Mouse (Mus musculus) heart, embryonic 12.5 days (tissue): ENCODE results near the gene Gfra4. TPM values are rescaled to one million over a fixed set of nuclear protein-coding genes. Genes with fewer than 3 reads are reported as not detected.
A peak's percentile ranks its signal among the peaks of the same experiment; 100 is the strongest.

ENCODE experiments used
- ATAC-seq: fragments of 200-750 bp; cut with Nextera tagmentation; 2 replicates; pipeline ENCODE4 v1.8.0; 2017; ENCODE audit warnings: moderate TSS enrichment, moderate library complexity; ENCODE audit not compliant: insufficient number of reproducible peaks, low FRiP score
- H3K27ac ChIP-seq: fragments of 300-500 bp; sonication (generic); 2 replicates; pipeline ENCODE4 v1.5.1; 2016; ENCODE audit warnings: mild to moderate bottlenecking, moderate library complexity; ENCODE audit not compliant: poor library complexity, severe bottlenecking
- H3K27me3 ChIP-seq: fragments of 300-500 bp; sonication (generic); replicated peaks from 2 replicates; pipeline ENCODE4 v1.6.1; 2016; ENCODE audit warnings: mild to moderate bottlenecking, moderate library complexity
- H3K36me3 ChIP-seq: fragments of 300-500 bp; sonication (generic); 2 replicates; pipeline ENCODE4 v1.6.1; 2016; ENCODE audit warnings: mild to moderate bottlenecking, moderate library complexity
- H3K4me1 ChIP-seq: fragments of 300-500 bp; sonication (generic); replicated peaks from 2 replicates; pipeline ENCODE4 v1.6.1; 2016; ENCODE audit warnings: mild to moderate bottlenecking
- H3K4me2 ChIP-seq: fragments of 300-500 bp; sonication (generic); 2 replicates; pipeline ENCODE4 v1.6.1; 2016; ENCODE audit warnings: mild to moderate bottlenecking, moderate library complexity
- H3K4me3 ChIP-seq: fragments of 300-500 bp; sonication (generic); 2 replicates; pipeline ENCODE4 v1.5.1; 2016; ENCODE audit warnings: mild to moderate bottlenecking
- H3K9ac ChIP-seq: fragments of 300-500 bp; sonication (generic); 2 replicates; pipeline ENCODE4 v1.6.1; 2016; ENCODE audit warnings: mild to moderate bottlenecking, moderate library complexity
- H3K9me3 ChIP-seq: fragments of 300-500 bp; sonication (generic); replicated peaks from 2 replicates; pipeline ENCODE4 v1.6.1; 2016; ENCODE audit warnings: mild to moderate bottlenecking, moderate library complexity
- WGBS: fragments of 180-500 bp; shearing (Covaris S2); methylation state at CpG from one replicate; pipeline ENCODE4 v1.1.7; 2016; 5-methylcytosine and 5-hydroxymethylcytosine counted together
- polyA plus RNA-seq: library from polyadenylated mRNA; unstranded; fragments of >200 nt; fragmentation: Nextera tagmentation; extraction: Ambion mirVana; gene quantifications from 2 replicates; pipeline ENCODE4 v1.2.1, GENCODE M21; 2016

The Gfra4 gene
- 3.3 and 3.8 TPM in 2 replicates for polyA plus RNA-seq

GRCm38 (mm10) chr2:131042988-131043387 is at the start of gene Gfra4:
Gene Gfra4 (minus strand): TSS chr2:131043088.
- Histone ChIP-seq H3K4me1 (peaks cover 24% of the 10 kb centered on the region), H3K27me3 (peaks cover 60% of the 10 kb centered on the region), H3K4me2 (no peak within 1 kb of the TSS; the same call in 1 of the 2 replicates), H3K4me3 (no peak within 1 kb of the TSS; the same call in 1 of the 2 replicates), H3K36me3 (no peaks in the 10 kb centered on the region), H3K9me3 (no peaks in the 10 kb centered on the region), H3K27ac (no peak within 1 kb of the TSS), H3K9ac (no peak within 1 kb of the TSS)
- ATAC-seq: no peak
- 53% methylated on average over 2 of the region's 2 CpGs for WGBS

- WGBS: 60% methylated on average over 3 of the region's 3 CpGs
- peaks cover 4% of the 10 kb centered on the region; the same call in 1 of the 2 replicates for H3K27me3 ChIP-seq
- ATAC-seq: peak; percentile 38; the same call in 1 of the 2 replicates
- no peak overlapping the region for H3K4me2 ChIP-seq
- H3K4me3 ChIP-seq: no peak overlapping the region
- no peaks in the 10 kb centered on the region for H3K36me3 ChIP-seq
- no peaks in the 10 kb centered on the region for H3K9me3 ChIP-seq
- no peak overlapping the region for H3K9ac ChIP-seq
- H3K27ac ChIP-seq: 0 out of 2 replicates have a peak overlapping the region, but pooled peaks have one; percentile 1
- peaks cover 6% of the 10 kb centered on the region; the same call in 1 of the 2 replicates for H3K4me1 ChIP-seq
These were observed 48.0 kb upstream of the Gfra4 start for GRCm38 (mm10) chr2:131090852-131091251.

- 68% methylated on average over 1 of the region's 1 CpGs for WGBS
- H3K36me3 ChIP-seq: no peaks in the 10 kb centered on the region
- 0 out of 2 replicates have a peak, but pooled peaks cover 3% of the 10 kb centered on the region for H3K4me1 ChIP-seq
- no peak overlapping the region for H3K27ac ChIP-seq
- H3K4me2 ChIP-seq: no peak overlapping the region
- H3K4me3 ChIP-seq: no peak overlapping the region
- H3K27me3 ChIP-seq: peaks cover 8% of the 10 kb centered on the region; the same call in 1 of the 2 replicates
- H3K9me3 ChIP-seq: no peaks in the 10 kb centered on the region
- ATAC-seq: no peak
- H3K9ac ChIP-seq: no peak overlapping the region
These were observed 46.7 kb upstream of the Gfra4 start for GRCm38 (mm10) chr2:131089634-131090033.

- ATAC-seq: no peak
These were observed 45.7 kb upstream of the Gfra4 start for GRCm38 (mm10) chr2:131088581-131088980.

GRCm38 (mm10) chr2:131086667-131087390 is 43.9 kb upstream of the Gfra4 start, which contains the start of gene Siglec1:
Gene Siglec1 (minus strand): TSS chr2:131086765.
- 83% methylated on average over 11 of the region's 11 CpGs for WGBS
- H3K27me3 ChIP-seq: peaks cover 8% of the 10 kb centered on the region; the same call in 1 of the 2 replicates
- no peaks in the 10 kb centered on the region for H3K36me3 ChIP-seq
- H3K9me3 ChIP-seq: no peaks in the 10 kb centered on the region
- no peak within 1 kb of the TSS for H3K9ac ChIP-seq
- H3K4me1 ChIP-seq: 0 out of 2 replicates have a peak, but pooled peaks cover 3% of the 10 kb centered on the region
- H3K4me2 ChIP-seq: no peak within 1 kb of the TSS
- H3K27ac ChIP-seq: no peak within 1 kb of the TSS
- no peak within 1 kb of the TSS for H3K4me3 ChIP-seq
- ATAC-seq: no peak

More at GRCm38 (mm10) chr2:131088581-131088980, 45.7 kb upstream of the Gfra4 start:
- no peak overlapping the region for H3K4me2 ChIP-seq
- no peak overlapping the region for H3K27ac ChIP-seq
- H3K4me3 ChIP-seq: no peak overlapping the region
- 73% methylated on average over 4 of the region's 4 CpGs for WGBS
- no peaks in the 10 kb centered on the region for H3K9me3 ChIP-seq
- peaks cover 8% of the 10 kb centered on the region; the same call in 1 of the 2 replicates for H3K27me3 ChIP-seq
- H3K36me3 ChIP-seq: no peaks in the 10 kb centered on the region
- H3K9ac ChIP-seq: no peak overlapping the region
- 0 out of 2 replicates have a peak, but pooled peaks cover 3% of the 10 kb centered on the region for H3K4me1 ChIP-seq

- H3K27me3 ChIP-seq: peaks cover 20% of the 10 kb centered on the region; the same call in 1 of the 2 replicates
- no peak overlapping the region for H3K27ac ChIP-seq
- no peak for ATAC-seq
- H3K4me2 ChIP-seq: no peak overlapping the region
- no peaks in the 10 kb centered on the region for H3K9me3 ChIP-seq
- 79% methylated on average over 4 of the region's 4 CpGs for WGBS
- H3K4me1 ChIP-seq: 0 out of 2 replicates have a peak, but pooled peaks cover 3% of the 10 kb centered on the region
- no peak overlapping the region for H3K4me3 ChIP-seq
- H3K9ac ChIP-seq: no peak overlapping the region
- no peaks in the 10 kb centered on the region for H3K36me3 ChIP-seq
These were observed 41.3 kb upstream of the Gfra4 start for GRCm38 (mm10) chr2:131084206-131084605.

- ATAC-seq: no peak
- Histone ChIP-seq H3K36me3 (no peaks in the 10 kb centered on the region), H3K27ac (no peak overlapping the region), H3K4me2 (no peak overlapping the region), H3K4me1 (no peaks in the 10 kb centered on the region), H3K4me3 (no peak overlapping the region), H3K27me3 (peaks cover 18% of the 10 kb centered on the region; the same call in 1 of the 2 replicates), H3K9me3 (no peaks in the 10 kb centered on the region), H3K9ac (no peak overlapping the region)
- 47% methylated on average over 5 of the region's 5 CpGs for WGBS
These were observed 37.6 kb upstream of the Gfra4 start for GRCm38 (mm10) chr2:131080507-131080906.

- 80% methylated on average over 10 of the region's 10 CpGs for WGBS
- Histone ChIP-seq H3K4me1 (no peaks in the 10 kb centered on the region), H3K36me3 (no peaks in the 10 kb centered on the region), H3K4me2 (no peak overlapping the region), H3K27me3 (peaks cover 16% of the 10 kb centered on the region; the same call in 1 of the 2 replicates), H3K9me3 (no peaks in the 10 kb centered on the region), H3K4me3 (no peak overlapping the region), H3K9ac (no peak overlapping the region), H3K27ac (no peak overlapping the region)
- no peak for ATAC-seq
These were observed 29.6 kb upstream of the Gfra4 start for GRCm38 (mm10) chr2:131072536-131072935.

GRCm38 (mm10) chr2:131067481-131067880 is 24.6 kb upstream of the Gfra4 start:
- peaks cover 12% of the 10 kb centered on the region for H3K4me1 ChIP-seq
- H3K36me3 ChIP-seq: no peaks in the 10 kb centered on the region
- peaks cover 55% of the 10 kb centered on the region for H3K27me3 ChIP-seq
- 66% methylated on average over 6 of the region's 6 CpGs for WGBS
- H3K9ac ChIP-seq: no peak overlapping the region
- H3K9me3 ChIP-seq: no peaks in the 10 kb centered on the region
- H3K27ac ChIP-seq: no peak overlapping the region
- no peak overlapping the region for H3K4me2 ChIP-seq
- H3K4me3 ChIP-seq: no peak overlapping the region
- no peak for ATAC-seq

GRCm38 (mm10) chr2:131066342-131066741 is 23.5 kb upstream of the Gfra4 start:
- ATAC-seq: no peak
- Histone ChIP-seq H3K9me3 (no peaks in the 10 kb centered on the region), H3K4me1 (peaks cover 18% of the 10 kb centered on the region), H3K36me3 (no peaks in the 10 kb centered on the region), H3K27ac (no peak overlapping the region), H3K27me3 (peaks cover 60% of the 10 kb centered on the region), H3K9ac (no peak overlapping the region), H3K4me3 (no peak overlapping the region), H3K4me2 (no peak overlapping the region)
- 65% methylated on average over 9 of the region's 9 CpGs for WGBS

- no peaks in the 10 kb centered on the region for H3K36me3 ChIP-seq
- WGBS: 2% methylated on average over 27 of the region's 27 CpGs
- H3K4me2 ChIP-seq: peak within 1 kb of the TSS; percentile 68
- no peak within 1 kb of the TSS for H3K27ac ChIP-seq
- no peaks in the 10 kb centered on the region for H3K9me3 ChIP-seq
- peak; percentile 59; the same call in 1 of the 2 replicates for ATAC-seq
- peaks cover 48% of the 10 kb centered on the region for H3K27me3 ChIP-seq
- peaks cover 42% of the 10 kb centered on the region for H3K4me1 ChIP-seq
- H3K4me3 ChIP-seq: peak within 1 kb of the TSS; percentile 30
- peak within 1 kb of the TSS; percentile 34; the same call in 1 of the 2 replicates for H3K9ac ChIP-seq
These were observed 20.5 kb upstream of the Gfra4 start, which contains the start of gene Adam33 for GRCm38 (mm10) chr2:131063404-131063864. Gene Adam33 (minus strand): TSS chr2:131063814.
